Mouse (Mus musculus): ENCODE data around the gene Cnga4. TPM values are rescaled to one million over a fixed set of nuclear protein-coding genes. Genes with fewer than 3 reads are reported as not detected.

Gene Cnga4
- polyA plus RNA-seq, 1 experiment from 2014 or later, result not detected

Other genes starting within 250 kb of the Cnga4 start
- gene Olfr684, start 240.9 kb upstream of the Cnga4 start, polyA plus RNA-seq (2015; fragmentation: Nextera tagmentation; extraction: Ambion mirVana), result not detected in 2 replicates
- not detected in 2 replicates for gene Olfr685, start 218.6 kb upstream of the Cnga4 start, polyA plus RNA-seq (2015; fragmentation: Nextera tagmentation; extraction: Ambion mirVana)
- gene Olfr686, start 197.1 kb upstream of the Cnga4 start, polyA plus RNA-seq (2015; fragmentation: Nextera tagmentation; extraction: Ambion mirVana), result not detected in 2 replicates
- gene Olfr688, start 116.5 kb upstream of the Cnga4 start, polyA plus RNA-seq (2015; fragmentation: Nextera tagmentation; extraction: Ambion mirVana), result not detected in 2 replicates
- not detected in 2 replicates for gene Olfr689, start 93.4 kb upstream of the Cnga4 start, polyA plus RNA-seq (2015; fragmentation: Nextera tagmentation; extraction: Ambion mirVana)
- gene Olfr690, start 70.5 kb upstream of the Cnga4 start, polyA plus RNA-seq (2015; fragmentation: Nextera tagmentation; extraction: Ambion mirVana), result not detected in 2 replicates
- not detected in 2 replicates for gene Olfr691, start 62.3 kb upstream of the Cnga4 start, polyA plus RNA-seq (2015; fragmentation: Nextera tagmentation; extraction: Ambion mirVana)
- not detected in 2 replicates for gene Olfr692, start 36.3 kb upstream of the Cnga4 start, polyA plus RNA-seq (2015; fragmentation: Nextera tagmentation; extraction: Ambion mirVana)
- gene Gm5901, start 29.5 kb upstream of the Cnga4 start, polyA plus RNA-seq (2015; fragmentation: Nextera tagmentation; extraction: Ambion mirVana), result not detected in 2 replicates
- gene Fam160a2, start 4.5 kb upstream of the Cnga4 start, polyA plus RNA-seq (2015; fragmentation: Nextera tagmentation; extraction: Ambion mirVana), result 40.3 and 41.0 TPM in 2 replicates
- 0.21 and 0.29 TPM in 2 replicates for gene Cckbr, start 21.2 kb downstream of the Cnga4 start, polyA plus RNA-seq (2015; fragmentation: Nextera tagmentation; extraction: Ambion mirVana)
- 106 and 110 TPM in 2 replicates for gene Cavin3, start 77.7 kb downstream of the Cnga4 start, polyA plus RNA-seq (2015; fragmentation: Nextera tagmentation; extraction: Ambion mirVana)
- 36.9 and 40.0 TPM in 2 replicates for gene Smpd1, start 149.8 kb downstream of the Cnga4 start, polyA plus RNA-seq (2015; fragmentation: Nextera tagmentation; extraction: Ambion mirVana)
- 43.6 and 47.8 TPM in 2 replicates for gene Apbb1, start 177.1 kb downstream of the Cnga4 start, polyA plus RNA-seq (2015; fragmentation: Nextera tagmentation; extraction: Ambion mirVana)
- 1.1 and 2.4 TPM in 2 replicates for gene Hpx, start 195.6 kb downstream of the Cnga4 start, polyA plus RNA-seq (2015; fragmentation: Nextera tagmentation; extraction: Ambion mirVana)
- 54.9 and 59.9 TPM in 2 replicates for gene Trim3, start 229.0 kb downstream of the Cnga4 start, polyA plus RNA-seq (2015; fragmentation: Nextera tagmentation; extraction: Ambion mirVana)
- 187 TPM in 2 replicates for gene Timm10b, start 235.5 kb downstream of the Cnga4 start, polyA plus RNA-seq (2015; fragmentation: Nextera tagmentation; extraction: Ambion mirVana)
- gene Arfip2, start 235.8 kb downstream of the Cnga4 start, polyA plus RNA-seq (2015; fragmentation: Nextera tagmentation; extraction: Ambion mirVana), result 77.3 and 79.1 TPM in 2 replicates
- 33.8 and 34.3 TPM in 2 replicates for gene Gm45799, start 236.0 kb downstream of the Cnga4 start, polyA plus RNA-seq (2015; fragmentation: Nextera tagmentation; extraction: Ambion mirVana)
- gene Dnhd1, start 246.3 kb downstream of the Cnga4 start, polyA plus RNA-seq (2015; fragmentation: Nextera tagmentation; extraction: Ambion mirVana), result 1.1 TPM in 2 replicates